Mouse (Mus musculus): ENCODE data around the gene Nr4a1. TPM values are rescaled to one million over a fixed set of nuclear protein-coding genes. Genes with fewer than 3 reads are reported as not detected.

Gene Nr4a1
- total and polyA plus RNA-seq, 3 experiments, result 0.60 to 1.6 (median 0.89) TPM

DNA sequence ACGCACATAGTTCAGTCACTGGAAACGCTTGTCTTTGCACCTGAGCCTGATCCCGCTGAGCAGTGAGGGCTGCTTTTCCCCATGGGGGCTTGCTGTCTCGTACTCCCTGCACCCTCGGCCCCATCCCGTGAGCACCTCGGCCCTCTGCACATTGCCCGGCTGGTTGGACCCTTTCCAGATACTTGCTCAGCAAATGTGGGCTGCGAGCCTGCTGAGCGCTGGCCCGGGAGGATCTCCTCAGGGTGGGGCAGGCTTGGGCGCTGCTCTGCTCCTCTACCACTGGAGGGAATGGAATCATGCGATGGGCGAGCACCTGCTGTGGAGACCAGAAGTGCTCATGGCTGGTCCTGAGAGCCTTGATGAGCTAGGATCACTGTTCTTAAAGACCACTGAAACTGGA, 41.6 kb upstream of the Nr4a1 start:
- DNase-seq (ENCODE audit: extremely low read depth), result no peak
- dilution Hi-C loops (cut with MboI; ENCODE audit: extremely low pct_ligation_motif_present, extremely low pct_unique_long_range_greater_than_20kb, low sequenced_read_pairs) (no loop called here), in situ Hi-C loops (cut with MboI; ENCODE audit: low pct_ligation_motif_present, low pct_unique_long_range_greater_than_20kb, low sequenced_read_pairs) (no loop called here)

DNA sequence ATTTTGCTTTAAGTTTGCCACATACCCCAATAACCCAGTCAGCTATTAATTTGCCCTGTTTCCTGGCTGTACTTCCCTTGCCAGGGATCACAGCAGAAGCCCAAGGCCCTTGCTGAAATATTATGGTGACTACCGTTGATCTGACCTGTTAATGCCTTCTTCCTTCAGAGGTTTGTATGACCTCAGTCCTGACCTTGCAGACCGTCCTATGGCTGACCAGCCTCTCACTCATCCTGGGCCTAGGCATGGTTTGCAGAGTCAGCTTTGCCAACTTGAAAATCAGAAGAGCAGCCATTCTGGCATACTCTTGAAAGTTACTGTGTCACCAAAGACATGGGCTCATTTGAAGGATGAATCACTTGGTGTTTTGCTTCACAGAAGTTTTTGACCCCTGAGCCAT, 38.9 kb upstream of the Nr4a1 start:
- H3K4me1 ChIP-seq (ENCODE audit: control insufficient read depth in 1 of 2, insufficient read depth in 2 of 2), result peaks cover 4% of the 10 kb centered on the region in 2 experiments; a peak in 2 of 4 replicates
- in situ Hi-C loops (cut with MboI; ENCODE audit: low pct_ligation_motif_present, low pct_unique_long_range_greater_than_20kb, low sequenced_read_pairs) (no loop called here), dilution Hi-C loops (cut with MboI; ENCODE audit: extremely low pct_ligation_motif_present, extremely low pct_unique_long_range_greater_than_20kb, low sequenced_read_pairs) (no loop called here)
- H3K9me3 ChIP-seq (replicated peaks; ENCODE audit: low read length), result no peaks in the 10 kb centered on the region
- no peaks in the 10 kb centered on the region for H3K79me2 ChIP-seq (replicated peaks; ENCODE audit: control insufficient read depth, extremely low read depth, insufficient read depth, poor library complexity, severe bottlenecking)
- TF ChIP-seq IRF4 (IDR thresholded peaks at IDR 0.05; ENCODE audit: low read depth, low read length), result no peak
- TF ChIP-seq RCOR1 (conservative IDR thresholded peaks at IDR 0.05; ENCODE audit: low read depth, low read length), result no peak
- no peak for TF ChIP-seq CTCF (conservative IDR thresholded peaks at IDR 0.05 in 1 of 2, IDR thresholded peaks at IDR 0.05 in 1 of 2; ENCODE audit: low read depth in 2 of 2, low read length in 2 of 2)
- TF ChIP-seq PAX5 (IDR thresholded peaks at IDR 0.05; ENCODE audit: low read length), result no peak
- TF ChIP-seq POLR2AphosphoS2 (IDR thresholded peaks at IDR 0.05; ENCODE audit: low read depth, low read length), result no peak
- TF ChIP-seq MAZ (IDR thresholded peaks at IDR 0.05; ENCODE audit: low read depth, low read length), result no peak
- TF ChIP-seq POLR2A (IDR thresholded peaks at IDR 0.05; ENCODE audit: low read depth, low read length), result no peak
- no peak for TF ChIP-seq NELFE (IDR thresholded peaks at IDR 0.05; ENCODE audit: low read depth, low read length)
- TF ChIP-seq BHLHE40 (IDR thresholded peaks at IDR 0.05; ENCODE audit: low read depth, low read length), result no peak
- TF ChIP-seq E2F4 (IDR thresholded peaks at IDR 0.05; ENCODE audit: insufficient replicate concordance, low read depth, low read length), result no peak
- no peak for TF ChIP-seq UBTF (IDR thresholded peaks at IDR 0.05; ENCODE audit: low read depth, low read length)
- TF ChIP-seq MAX (IDR thresholded peaks at IDR 0.05; ENCODE audit: low read length), result no peak
- no peak for TF ChIP-seq CHD1 (IDR thresholded peaks at IDR 0.05; ENCODE audit: low read depth, low read length)
- TF ChIP-seq ZKSCAN1 (IDR thresholded peaks at IDR 0.05; ENCODE audit: borderline replicate concordance, low read depth, low read length), result no peak
- no peak for TF ChIP-seq GABPA (IDR thresholded peaks at IDR 0.05; ENCODE audit: insufficient replicate concordance, low read depth, low read length)
- H3K27me3 ChIP-seq (replicated peaks), result peaks cover 8% of the 10 kb centered on the region
- no peak overlapping the region for H3K4me2 ChIP-seq (ENCODE audit: insufficient read depth, low read depth, poor library complexity, severe bottlenecking)
- H3K36me3 ChIP-seq (replicated peaks in 1 of 2; ENCODE audit: control insufficient read depth in 1 of 2, insufficient read depth in 1 of 2, low read length in 1 of 2), result peaks cover 9 to 12% of the 10 kb centered on the region in 2 experiments
- no peak overlapping the region for H3K9ac ChIP-seq (ENCODE audit: insufficient read depth, low read depth)
- no peak overlapping the region for H3K4me3 ChIP-seq (replicated peaks in 1 of 3; ENCODE audit: low read depth in 2 of 3, low read length in 2 of 3, poor library complexity in 1 of 3)
- DNase-seq (ENCODE audit: extremely low read depth), result no peak
- H3K27ac ChIP-seq (ENCODE audit: insufficient read depth, low read depth), result no peak overlapping the region

More for the DNA sequence above, 41.6 kb upstream of the Nr4a1 start:
- Histone ChIP-seq H3K36me3 (replicated peaks in 1 of 2; ENCODE audit: control insufficient read depth in 1 of 2, insufficient read depth in 1 of 2, low read length in 1 of 2) (peaks cover 13 to 20% of the 10 kb centered on the region in 2 experiments), H3K27ac (ENCODE audit: insufficient read depth, low read depth) (no peak overlapping the region), H3K9me3 (replicated peaks; ENCODE audit: low read length) (no peaks in the 10 kb centered on the region), H3K9ac (ENCODE audit: insufficient read depth, low read depth) (no peak overlapping the region), H3K27me3 (replicated peaks) (no peaks in the 10 kb centered on the region), H3K4me3 (replicated peaks in 1 of 3; ENCODE audit: low read depth in 2 of 3, low read length in 2 of 3, poor library complexity in 1 of 3) (no peak overlapping the region), H3K4me2 (ENCODE audit: insufficient read depth, low read depth, poor library complexity, severe bottlenecking) (no peak overlapping the region), H3K4me1 (ENCODE audit: control insufficient read depth in 1 of 2, insufficient read depth in 2 of 2) (peaks cover 4% of the 10 kb centered on the region in 2 experiments; a peak in 2 of 4 replicates), H3K79me2 (replicated peaks; ENCODE audit: control insufficient read depth, extremely low read depth, insufficient read depth, poor library complexity, severe bottlenecking) (no peaks in the 10 kb centered on the region)
- no peak for TF ChIP-seq ZC3H11A (IDR thresholded peaks at IDR 0.05; ENCODE audit: low read depth, low read length)
- no peak for TF ChIP-seq MEF2A (IDR thresholded peaks at IDR 0.05; ENCODE audit: borderline replicate concordance, low read depth, low read length)
- no peak for TF ChIP-seq RAD21 (IDR thresholded peaks at IDR 0.05; ENCODE audit: low read depth, low read length)
- no peak for TF ChIP-seq GABPA (IDR thresholded peaks at IDR 0.05; ENCODE audit: insufficient replicate concordance, low read depth, low read length)
- TF ChIP-seq KAT2A (IDR thresholded peaks at IDR 0.05; ENCODE audit: insufficient replicate concordance, low read length), result no peak
- TF ChIP-seq TCF12 (IDR thresholded peaks at IDR 0.05; ENCODE audit: low read depth, low read length), result no peak
- TF ChIP-seq MAFK (IDR thresholded peaks at IDR 0.05; ENCODE audit: insufficient replicate concordance, low read length), result no peak
- no peak for TF ChIP-seq NELFE (IDR thresholded peaks at IDR 0.05; ENCODE audit: low read depth, low read length)
- no peak for TF ChIP-seq POLR2A (IDR thresholded peaks at IDR 0.05; ENCODE audit: low read depth, low read length)
- no peak for TF ChIP-seq IRF4 (IDR thresholded peaks at IDR 0.05; ENCODE audit: low read depth, low read length)
- TF ChIP-seq MAZ (IDR thresholded peaks at IDR 0.05; ENCODE audit: low read depth, low read length), result no peak
- no peak for TF ChIP-seq CTCF (conservative IDR thresholded peaks at IDR 0.05 in 1 of 2, IDR thresholded peaks at IDR 0.05 in 1 of 2; ENCODE audit: low read depth in 2 of 2, low read length in 2 of 2)
- no peak for TF ChIP-seq RCOR1 (conservative IDR thresholded peaks at IDR 0.05; ENCODE audit: low read depth, low read length)
- no peak for TF ChIP-seq MXI1 (IDR thresholded peaks at IDR 0.05; ENCODE audit: low read depth, low read length)
- TF ChIP-seq SMC3 (IDR thresholded peaks at IDR 0.05; ENCODE audit: low read depth, low read length), result no peak

Data from CH12.LX (cell line).